Mouse (Mus musculus) myocyte (in vitro differentiated cells): ENCODE measurements around the gene Ust.

Source experiments
- E2F4 ChIP-seq: IDR thresholded peaks from one replicate; pipeline ENCODE4 v1.6.1; 2011; ENCODE audit warnings: mild to moderate bottlenecking, control low read depth, moderate library complexity; ENCODE audit not compliant: insufficient read depth
- MAX ChIP-seq: IDR thresholded peaks from one replicate; pipeline ENCODE4 v1.6.1; 2011; ENCODE audit warnings: low read depth, mild to moderate bottlenecking, control low read depth
- MYOD1 ChIP-seq, 3 experiments: IDR thresholded peaks; one replicate each; pipeline ENCODE4 v1.6.1; 2011; ENCODE audit warnings: control low read depth in 2 of 3, low read depth in 2 of 3, mild to moderate bottlenecking in 2 of 3, moderate library complexity in 1 of 3; ENCODE audit not compliant: insufficient read length in 2 of 3, control insufficient read depth in 1 of 3
- POLR2A ChIP-seq: IDR thresholded peaks from one replicate; pipeline ENCODE4 v1.6.1; 2011; ENCODE audit warnings: low read depth, mild to moderate bottlenecking, control low read depth, moderate library complexity; ENCODE audit not compliant: insufficient read length
- POLR2AphosphoS2 ChIP-seq: IDR thresholded peaks from one replicate; pipeline ENCODE4 v1.6.1; 2011; ENCODE audit warnings: low read depth, control low read depth; ENCODE audit not compliant: insufficient read length

DNA sequence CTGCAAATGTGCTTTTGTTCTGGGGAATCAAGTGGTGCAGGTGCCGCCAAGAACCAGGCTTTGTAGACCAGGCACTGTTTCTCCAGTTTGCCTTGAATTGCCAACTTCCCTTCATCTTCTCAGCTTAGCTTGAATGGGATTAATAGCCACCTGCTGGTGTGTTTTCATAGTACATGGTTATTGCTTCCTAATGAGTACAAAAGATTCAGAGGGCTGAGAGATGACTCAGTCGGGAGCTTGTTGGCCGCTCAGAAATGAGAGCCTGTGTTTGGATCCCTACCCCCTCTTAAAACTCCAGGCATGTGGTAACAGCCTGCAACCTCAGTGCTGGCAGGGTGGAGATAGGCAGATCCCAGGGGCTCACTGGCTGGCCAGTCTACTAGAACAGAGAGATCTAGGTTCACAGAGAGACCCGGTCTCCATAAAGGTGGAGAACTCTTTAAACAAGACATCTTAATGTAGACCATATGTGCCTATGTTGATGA is 127.3 kb downstream of the Ust start:
- no peak for TF ChIP-seq MYOD1 (IDR thresholded peaks at IDR 0.05; ENCODE audit: control insufficient read depth in 1 of 3, insufficient read length in 2 of 3, low read depth in 2 of 3)
- no peak for TF ChIP-seq POLR2A
- no peak for TF ChIP-seq MAX
- no peak for TF ChIP-seq E2F4
- no peak for TF ChIP-seq POLR2AphosphoS2
